Mouse (Mus musculus) right cerebral cortex, adult 2 months (tissue): ENCODE results near the gene Ablim1.

Source experiments
- DNase-seq, 2 experiments: peaks; one replicate each; pipeline ENCODE4 v3.0.0; 2021 to 2022; ENCODE audit warnings: low spot score in 2 of 2

The Ablim1 gene

DNA sequence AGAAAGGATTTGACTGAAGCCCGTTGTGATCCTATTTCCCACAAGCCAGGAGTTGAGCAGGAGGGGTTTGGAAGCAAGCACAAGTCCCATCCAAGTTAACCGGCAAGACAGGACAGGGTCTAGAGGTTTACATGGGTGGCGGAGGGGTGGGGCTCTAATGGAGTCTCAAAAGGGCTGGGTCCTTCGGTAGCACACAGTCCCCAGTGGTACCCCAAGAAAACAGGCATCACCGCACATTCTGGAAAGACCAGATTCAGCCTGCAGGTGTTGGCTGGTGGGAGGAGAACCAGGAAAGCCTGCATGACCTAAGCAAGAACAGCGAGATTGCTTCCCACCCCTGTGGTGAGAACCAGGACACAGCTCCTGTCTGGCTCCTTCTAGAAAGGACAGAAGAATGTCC lies 186.7 kb downstream of the Ablim1 start:
- no peak for DNase-seq

DNA sequence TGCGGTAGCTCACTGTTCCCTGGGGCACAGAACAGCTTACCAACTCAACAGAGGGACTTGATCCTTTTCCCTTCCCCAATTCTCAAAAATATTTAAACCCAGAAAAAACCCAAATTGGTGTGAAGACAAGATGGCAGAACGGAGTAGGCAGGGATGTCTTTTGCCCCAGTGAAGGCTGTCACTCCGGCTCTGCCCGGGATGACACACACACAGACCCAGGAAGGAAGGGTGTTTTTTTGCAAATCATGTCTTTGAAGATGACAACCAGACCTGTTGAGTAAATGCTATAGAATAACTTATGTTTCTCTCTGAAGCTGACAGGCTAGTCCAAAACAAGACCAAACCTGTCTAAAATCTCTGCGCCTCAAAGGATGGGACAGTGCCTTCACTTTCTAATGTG lies 187.2 kb downstream of the Ablim1 start:
- DNase-seq, result no peak

DNA sequence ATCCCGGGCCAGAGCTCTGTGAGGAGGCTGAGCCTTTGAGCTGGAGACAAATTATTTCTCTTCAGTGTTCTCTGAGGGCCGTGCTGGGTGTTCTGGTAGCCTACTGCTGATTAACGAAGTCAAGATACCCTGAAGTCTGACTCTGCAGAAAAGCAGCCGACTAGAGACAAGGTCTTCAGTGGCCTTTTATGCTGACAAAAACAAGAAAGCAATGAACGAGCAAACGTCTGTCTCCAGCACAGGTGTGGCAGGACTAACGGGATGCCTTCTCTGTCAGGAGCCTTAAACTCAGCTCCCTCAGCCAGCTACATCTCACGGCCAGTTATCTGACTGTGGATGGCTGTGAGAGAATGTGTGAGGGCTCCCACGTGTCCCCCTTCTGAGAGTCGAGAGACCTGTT lies 187.8 kb downstream of the Ablim1 start:
- no peak for DNase-seq

DNA sequence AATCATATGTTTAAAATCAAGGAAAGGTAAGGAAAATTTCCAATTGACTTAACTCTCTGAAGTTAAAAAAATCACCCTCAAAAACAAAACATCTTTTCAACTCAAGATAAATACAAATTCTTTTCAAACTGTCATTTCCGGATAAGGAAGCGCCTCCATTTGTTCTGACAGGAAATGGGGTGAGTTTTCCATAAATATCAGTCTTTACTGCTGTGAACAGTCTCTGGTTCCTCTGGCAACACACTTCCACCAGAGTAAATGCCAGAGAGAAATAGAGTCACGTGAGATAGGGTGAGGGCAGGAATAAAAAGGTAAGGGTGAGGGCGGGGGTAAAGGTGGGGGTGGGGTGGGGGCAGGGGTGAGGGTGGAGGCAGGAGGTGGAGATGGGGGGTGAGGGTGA lies 189.8 kb downstream of the Ablim1 start:
- DNase-seq, result no peak

DNA sequence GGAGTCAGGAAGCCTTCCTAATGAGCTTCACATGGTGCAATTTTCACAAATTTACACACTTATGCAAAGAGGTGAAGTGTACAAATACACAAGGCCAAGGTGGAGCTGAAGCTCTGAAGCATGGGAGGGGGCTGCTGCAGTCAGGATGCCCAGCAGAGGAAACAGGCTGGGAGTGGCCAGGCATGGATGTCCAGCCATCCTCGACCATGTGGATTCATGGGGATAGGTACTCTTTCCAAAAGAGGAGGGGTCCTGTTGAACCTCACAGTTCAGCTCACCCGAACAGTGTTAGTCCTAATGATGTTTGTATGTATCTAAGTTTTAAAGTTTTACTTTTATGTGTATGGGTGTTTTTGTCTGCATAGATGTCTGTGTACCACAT lies 190.6 kb downstream of the Ablim1 start:
- no peak for DNase-seq

DNA sequence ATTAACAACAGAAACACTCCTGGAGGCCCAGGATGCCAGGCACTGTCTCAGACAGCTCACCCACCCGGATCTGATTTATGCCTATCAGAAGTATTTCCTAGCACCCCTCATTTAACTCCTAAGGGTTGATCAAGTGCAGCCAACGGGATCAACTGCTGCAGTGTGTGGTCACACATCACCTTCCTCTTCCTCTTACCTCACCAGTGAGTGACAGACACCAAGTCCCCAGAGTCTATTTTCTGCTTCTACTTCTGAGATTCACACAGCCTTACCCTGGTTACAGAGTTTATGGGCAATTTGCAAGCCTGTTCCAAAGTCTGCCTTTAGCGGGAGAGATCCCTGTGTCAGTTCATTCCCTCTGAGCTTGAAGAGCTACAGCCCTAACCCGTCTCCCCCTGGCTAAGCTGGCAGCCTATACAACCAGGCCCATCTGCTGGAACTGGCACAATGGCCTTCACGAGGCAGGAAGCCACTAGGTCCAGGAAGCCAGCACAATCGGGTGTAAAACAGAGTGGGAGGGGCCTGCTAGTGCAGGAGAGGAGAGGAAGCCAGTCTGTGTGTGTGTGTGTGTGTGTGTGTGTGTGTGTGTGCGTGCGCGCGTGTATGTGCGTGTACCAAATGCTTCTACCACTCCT lies 191.1 kb downstream of the Ablim1 start:
- no peak for DNase-seq

DNA sequence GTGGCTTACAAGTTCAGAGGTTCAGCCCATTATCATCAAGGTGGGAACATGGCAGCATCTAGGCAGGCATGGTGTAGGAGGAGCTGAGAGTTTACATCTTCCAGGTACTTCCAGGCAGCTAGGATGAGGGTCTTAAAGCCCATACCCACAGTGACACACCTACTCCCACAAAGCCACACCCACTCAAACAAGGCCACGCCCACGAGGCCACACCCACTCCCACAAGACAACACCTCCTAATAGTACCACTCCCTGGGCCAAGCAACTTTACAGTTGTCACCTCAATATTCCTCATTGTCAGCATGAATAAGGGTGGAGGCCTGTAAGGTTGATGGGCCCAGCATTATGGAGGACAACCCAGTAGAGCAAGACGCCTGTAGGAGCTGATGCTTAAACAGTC lies 192.5 kb downstream of the Ablim1 start:
- no peak for DNase-seq

DNA sequence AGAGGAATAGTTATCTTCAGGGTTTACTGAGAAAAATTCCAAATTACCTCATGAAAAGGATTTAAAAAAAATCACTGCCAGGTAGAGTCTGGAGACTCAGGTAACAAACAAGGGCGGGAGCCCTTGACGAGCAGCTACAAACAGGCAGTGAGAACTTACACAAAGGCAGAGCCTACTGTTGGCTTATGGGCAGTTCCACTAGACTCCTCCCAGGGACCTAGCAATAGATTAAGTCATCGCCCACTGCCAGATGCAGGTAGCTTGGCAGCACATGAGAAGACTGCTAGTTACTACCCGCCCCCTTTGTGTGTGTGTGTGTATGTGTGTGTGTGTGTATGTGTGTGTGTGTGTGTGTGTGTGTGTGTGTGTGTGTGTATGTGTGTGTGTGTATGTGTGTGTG lies 193.7 kb downstream of the Ablim1 start:
- no peak for DNase-seq

DNA sequence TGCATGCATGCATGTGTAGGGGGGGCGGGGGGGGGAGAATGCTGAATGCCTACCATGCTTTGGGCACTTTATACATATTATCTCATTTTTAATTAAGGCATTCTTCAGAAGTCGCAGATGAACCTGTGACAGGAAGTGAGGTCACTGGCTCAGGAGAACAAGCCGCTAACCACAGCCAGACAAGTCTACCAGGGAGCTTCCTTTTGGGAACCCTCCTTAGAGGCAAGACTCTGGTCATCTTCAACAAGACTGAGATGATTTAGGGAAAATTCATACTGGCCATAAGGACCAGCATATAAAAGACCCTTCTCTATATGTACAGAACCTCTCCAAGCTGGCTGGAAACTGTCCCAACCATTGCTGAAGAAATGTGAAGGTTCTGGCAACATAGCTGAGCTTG lies 195.1 kb downstream of the Ablim1 start:
- no peak for DNase-seq

DNA sequence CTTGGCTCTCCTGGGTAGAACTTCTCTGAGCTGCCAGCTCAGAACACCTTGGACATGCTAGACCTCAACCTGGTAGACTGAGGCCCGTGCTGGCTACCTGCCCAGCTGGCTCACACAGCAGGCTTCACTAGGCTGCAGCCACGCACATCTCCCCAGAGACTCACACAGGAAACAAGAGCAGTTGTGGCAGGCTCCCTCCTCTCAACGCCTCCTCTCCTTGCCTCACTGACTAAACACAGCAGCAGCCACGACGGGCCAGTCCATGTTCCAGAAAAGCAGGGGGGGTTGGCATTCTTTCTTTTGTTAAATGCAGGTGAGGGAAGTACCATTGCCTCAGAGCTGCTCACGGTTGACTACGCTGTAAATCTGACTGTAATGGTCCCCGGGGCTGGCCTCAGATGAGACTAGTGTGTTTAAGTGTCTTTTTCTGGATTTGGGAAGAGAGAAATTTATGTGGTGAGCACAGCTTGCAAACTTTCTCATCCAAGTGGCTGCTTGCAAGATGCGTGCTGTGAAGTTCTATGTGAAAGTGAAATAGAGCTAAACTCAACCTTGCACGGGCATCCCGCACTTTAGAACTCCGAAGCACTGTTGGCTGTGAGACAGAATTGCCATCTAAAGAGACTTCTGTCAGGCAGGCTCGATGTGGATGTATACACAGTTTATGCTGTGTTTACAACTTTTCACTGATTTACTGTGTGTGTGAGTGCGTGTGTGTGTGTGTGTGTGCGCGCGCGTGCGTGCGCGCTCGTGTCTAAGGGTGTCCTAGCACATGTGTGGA lies 195.7 kb downstream of the Ablim1 start:
- DNase-seq, result peak; percentile 86 to 88

DNA sequence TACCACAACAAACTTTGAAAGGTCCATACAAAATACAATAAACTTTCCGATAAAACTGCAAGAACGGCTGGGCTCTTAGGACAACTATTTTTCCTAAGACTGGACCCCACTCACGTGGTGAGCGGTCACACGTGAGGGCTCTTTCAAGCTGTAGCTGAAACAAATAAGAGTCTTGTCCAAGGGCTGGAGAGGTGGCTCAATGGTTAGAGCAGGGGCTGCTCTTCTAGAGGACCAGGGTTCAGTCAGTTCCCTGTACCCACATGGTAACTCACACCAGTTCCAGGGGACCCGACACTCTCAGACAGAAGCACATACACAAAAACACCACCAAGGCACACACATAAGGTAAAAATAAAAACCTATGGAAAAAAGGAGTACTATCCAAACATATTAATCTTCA lies 197.0 kb downstream of the Ablim1 start:
- DNase-seq, result no peak

DNA sequence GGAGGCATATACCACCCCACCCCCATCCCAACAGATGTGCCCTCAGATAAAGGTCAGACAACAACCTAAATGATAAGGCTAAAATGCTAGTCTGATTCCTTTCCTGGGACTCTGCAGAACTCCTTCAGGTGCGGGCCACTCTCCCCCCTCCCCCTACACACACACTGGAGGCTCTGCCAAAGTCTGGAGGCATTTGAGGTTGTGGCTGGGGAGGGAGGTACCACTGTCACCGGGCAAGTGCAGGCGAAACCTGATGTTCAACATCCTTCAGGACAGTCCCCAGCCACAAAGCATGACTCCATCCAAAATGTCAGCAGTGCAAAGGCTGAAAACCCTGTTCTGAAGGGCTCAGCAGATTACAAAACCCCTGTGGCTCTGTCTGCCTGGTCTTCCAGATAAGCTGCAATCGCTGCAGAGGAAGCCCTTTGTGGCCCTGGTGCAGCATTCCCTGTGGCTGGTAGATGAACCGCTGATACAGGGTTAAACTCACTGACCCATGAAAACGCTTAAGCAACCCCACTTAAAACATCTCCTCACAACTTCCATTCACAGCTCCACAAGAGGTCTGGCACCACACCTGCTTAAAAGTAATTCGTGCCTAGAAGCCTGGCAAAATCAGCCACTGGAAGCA lies 197.7 kb downstream of the Ablim1 start:
- no peak for DNase-seq

DNA sequence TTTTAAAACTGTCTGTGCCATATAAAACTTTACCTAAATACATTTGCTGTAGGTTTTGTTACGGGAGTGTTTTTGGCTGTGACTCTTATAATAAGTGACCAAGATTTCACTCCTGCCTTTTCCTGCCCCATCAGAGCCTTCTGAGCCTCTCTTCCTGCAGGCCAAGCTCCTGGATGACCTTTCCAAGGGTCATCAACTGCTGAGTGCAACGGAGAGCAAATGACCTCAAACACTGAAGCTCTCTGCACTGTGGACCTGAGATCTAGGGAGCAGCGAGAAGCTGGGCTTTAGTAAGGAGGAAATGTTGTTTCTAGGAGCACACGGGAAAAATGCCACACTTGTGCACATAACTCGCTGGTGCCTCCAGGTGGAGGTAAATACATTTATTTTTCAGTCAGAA lies 199.0 kb downstream of the Ablim1 start:
- no peak for DNase-seq

DNA sequence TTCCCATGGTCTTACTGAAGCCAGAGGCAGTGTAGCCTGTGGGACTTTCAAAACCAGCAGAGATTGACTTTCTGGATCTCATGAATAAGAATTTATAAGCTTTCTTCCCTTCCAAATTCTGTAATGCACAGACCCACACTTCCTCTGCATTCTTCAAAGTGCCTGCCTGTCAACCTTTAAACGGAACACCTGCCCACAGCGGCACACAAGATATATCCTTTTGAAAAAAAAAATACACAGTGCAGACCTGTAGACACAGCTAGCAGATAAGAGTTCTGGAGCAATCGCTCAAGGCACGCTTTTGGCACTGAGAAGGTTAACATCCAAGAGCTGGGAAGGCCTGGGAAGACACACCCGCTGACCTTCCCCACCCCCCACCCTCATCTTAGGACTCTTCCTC lies 199.8 kb downstream of the Ablim1 start:
- DNase-seq, result no peak

DNA sequence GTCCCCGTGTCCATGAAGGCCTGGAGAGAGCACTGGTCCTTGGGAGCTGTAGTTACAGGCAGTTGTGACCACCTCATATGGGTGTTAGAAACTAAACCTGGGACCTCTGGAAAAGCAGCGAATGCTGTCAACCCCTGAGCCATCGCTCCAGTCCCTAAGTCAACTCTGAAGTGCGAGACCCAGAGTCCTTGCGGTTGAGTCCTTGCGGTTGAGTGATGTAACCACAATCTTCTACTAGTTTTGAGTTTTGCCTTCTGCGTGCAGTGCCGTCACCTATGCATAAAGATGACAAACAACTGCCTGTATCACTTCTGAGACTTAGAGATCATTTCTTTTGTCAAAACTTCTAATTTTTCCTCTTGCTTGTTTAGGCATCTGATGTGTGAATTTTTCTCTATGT lies 200.7 kb downstream of the Ablim1 start:
- DNase-seq, result no peak

DNA sequence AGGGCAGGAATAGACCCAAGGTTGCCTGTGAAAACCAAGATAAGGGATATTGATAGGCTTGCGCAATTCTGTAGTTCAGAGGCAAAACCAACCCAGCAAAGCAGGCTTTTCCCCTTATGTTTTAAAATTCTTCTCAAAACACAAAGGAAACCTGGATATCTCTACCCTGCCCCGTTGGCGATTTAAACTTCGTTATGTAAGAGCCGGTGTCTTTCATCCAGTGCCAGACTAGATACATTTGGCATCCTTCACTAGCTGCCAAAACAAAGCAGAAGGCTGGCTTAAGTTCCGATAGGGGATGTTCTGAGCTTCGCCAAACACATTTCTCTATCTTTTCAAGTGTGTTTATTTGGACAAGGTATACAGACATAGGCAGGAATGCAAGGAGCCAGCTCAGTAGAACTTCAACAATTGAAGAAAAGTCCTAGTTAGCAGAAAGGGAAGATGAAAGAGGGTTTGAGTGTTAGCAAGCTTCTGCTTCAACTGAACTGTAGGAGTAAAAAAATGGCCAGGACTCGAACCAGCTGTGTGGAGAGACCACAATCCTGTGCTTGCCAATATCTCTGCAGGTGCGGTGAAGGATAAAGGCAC lies 201.8 kb downstream of the Ablim1 start:
- DNase-seq, result no peak

DNA sequence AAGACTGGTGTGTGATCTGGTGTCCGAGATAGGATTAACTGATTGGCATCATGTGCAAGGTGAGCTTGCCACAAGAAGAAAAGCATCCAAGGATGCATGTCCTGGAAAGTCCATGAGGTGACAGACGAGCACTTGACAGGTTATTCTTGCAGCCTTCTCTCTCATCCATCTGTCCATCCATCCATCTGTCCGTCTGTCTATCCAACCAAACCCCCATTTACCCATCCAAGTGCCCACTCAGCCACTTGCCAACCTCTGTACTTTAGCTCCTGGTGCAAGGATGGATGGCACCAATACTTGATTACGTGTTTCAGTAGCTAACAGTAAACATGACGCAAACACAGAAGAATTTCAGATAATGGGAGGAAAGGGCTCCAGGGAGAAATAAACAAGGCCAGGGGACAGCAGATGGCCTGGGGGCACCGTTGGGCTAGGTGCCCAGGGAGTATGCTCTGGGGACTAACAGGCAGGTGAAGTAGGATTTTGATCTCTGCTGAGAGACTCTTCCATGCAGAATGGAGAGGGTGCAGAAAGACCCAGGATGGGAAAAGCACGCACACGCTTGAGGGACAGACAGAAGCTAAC lies 202.4 kb downstream of the Ablim1 start:
- no peak for DNase-seq

DNA sequence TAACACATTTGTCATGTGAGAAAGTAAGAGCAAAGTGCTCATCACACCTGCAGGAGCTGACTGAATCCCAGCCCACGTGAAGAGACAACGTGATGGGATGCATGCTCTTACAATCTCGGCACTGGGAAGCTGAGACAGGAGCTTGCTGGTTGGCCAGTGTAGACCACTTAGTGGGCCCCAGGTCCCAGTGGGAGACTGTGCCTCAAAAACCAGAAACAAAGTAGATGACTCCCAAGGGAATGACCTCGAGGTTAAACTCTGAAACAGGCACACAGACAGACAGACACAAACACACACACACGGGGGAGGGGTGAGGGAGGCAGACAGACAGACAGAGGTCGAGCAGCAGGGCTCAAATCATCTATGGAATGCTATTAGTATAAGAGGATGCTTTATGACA lies 203.4 kb downstream of the Ablim1 start:
- DNase-seq, result no peak

DNA sequence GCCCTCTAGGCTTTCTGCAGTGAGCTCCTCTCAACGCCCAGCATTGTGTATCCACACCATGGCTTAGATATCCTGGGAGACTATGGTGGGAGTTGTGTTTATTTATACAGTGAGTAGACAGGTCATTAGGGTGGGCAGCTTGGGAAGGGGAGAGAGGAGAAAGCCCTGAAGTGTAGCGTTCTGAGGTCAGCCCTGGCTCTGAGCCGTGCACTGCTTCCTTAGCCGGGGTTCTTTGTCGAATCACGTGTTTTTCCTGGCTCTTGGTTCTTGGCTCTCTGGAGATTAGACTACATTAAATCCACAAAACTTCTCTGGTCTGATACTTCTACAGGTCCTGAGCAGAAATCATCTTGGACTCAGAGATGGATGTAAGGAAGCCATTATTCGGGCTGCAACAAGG lies 205.1 kb downstream of the Ablim1 start:
- DNase-seq, result no peak

DNA sequence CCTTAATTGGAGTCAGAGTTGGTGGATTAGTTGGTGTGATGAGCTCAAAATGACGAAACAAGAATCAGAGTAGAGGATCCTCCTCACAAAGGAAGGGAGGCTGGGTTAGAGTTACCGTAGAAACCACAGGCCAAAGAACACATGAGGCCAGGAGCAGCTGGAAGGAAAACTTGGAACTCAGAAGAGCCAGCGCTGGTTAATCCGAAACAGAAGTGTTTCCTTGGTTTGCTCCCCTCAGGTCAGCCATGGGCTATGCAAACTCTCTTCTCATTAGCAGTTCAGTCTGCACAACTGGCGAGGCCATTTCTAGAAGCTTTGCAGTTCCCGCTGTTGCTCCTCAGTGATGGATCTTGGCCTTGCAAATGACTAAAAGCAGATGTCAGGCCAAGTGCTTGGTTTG lies 208.2 kb downstream of the Ablim1 start:
- no peak for DNase-seq

DNA sequence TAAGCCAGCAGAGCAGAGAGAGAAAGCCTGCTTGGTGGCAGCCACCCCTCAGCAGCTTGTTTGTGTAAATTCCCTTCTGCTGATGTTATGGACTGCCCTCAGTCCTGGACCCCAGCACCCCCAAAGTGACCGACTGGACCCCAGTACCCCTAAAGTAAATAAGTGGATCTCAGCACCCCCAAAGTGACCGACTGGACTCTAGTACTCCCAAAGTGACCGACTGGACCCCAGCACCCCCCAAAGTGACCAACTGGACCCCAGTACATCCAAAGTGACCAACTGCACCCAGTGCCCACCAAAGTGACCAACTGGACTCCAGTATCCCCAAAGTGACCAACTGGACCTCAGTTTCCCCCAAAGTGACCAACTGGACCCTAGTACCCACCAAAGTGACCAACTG lies 208.7 kb downstream of the Ablim1 start:
- no peak for DNase-seq

DNA sequence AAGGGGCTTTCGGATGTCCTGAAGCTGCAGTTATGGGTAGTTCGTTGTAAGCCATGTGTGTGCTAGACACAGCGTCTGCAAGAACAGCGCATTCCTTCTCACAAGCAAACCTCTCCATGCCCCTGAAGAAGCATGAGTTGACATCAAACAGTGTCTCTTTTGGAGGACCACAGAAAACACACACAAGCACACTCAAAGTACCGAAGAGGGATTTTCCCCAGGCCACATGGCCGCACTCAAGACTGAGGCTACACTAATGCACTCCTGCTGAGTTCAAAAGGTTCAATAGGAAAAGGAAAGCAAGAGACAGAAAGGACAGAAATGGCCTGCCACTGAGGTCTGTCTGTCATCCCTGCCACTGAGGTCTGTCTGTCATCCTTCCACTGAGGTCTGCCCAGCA lies 209.6 kb downstream of the Ablim1 start:
- DNase-seq, result no peak
